Mouse (Mus musculus): ENCODE measurements around the gene Unc5b.

Gene Unc5b

DNA sequence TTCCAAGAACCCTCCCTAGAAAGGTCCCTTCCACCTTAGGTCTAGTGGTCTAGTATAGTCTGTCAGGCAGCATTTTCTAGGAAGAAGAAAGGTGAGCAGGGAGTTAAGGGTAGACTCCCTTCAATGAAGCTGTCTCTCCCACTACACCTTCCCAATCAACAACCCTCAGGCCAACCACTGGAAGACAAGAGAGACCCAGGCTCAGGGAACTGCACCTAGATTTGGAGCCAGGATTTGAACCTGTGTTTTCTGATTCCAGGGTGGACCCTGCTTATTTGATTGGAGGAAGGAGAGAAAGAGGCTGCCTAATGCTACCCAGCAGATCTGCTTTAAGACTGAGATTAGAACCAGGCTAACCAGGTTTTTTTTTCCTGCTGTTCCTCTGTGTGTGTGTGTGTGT, 10.1 kb downstream of the Unc5b start:
- no peak for DNase-seq (ENCODE audit: low spot score)

DNA sequence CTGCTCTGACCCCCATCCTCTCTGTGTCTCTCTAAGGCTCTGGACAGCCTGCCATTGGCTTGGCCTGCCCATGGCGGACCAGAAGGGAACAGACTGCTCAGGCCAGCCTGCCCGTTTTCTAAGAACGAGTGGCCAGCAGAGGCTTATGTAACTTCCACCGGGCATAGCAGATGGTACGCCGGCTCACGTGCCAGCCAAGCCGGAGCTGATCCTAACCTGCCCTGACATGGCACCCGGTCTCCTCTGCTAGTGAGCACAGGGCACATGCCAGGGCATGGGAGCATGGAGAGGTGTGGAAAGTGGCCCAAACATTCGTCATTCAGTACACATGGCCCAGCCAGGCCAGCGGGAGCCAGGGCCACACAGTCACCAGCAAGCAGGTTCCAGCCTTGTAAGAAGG, 10.8 kb downstream of the Unc5b start:
- no peak for DNase-seq (ENCODE audit: low spot score)

DNA sequence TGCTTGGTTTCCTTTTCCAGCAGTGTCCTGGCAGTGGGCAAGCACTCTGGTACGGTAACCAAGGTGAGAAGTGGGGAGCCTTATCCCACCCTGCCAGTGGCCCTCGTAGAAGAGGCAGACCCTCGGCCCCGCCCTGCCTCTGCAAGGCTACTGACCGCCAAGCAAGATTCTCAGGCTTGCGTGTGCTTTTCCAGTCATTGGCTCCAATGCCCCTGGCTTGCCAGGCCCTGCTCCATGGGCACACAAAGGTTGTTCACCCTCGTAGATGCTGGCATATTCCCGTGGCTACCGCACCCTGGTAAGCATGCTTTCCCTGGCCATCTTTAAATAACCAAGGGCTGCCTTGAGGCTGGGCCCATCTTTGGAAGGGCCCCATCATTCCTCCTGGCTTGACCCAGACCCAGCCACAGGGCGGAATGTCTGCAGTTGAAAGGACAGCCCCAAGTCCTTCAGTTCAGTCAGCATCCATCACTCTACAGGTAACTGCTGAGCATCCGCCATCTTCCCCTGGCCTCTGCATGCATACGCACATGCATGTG, 11.7 kb downstream of the Unc5b start:
- no peak for DNase-seq (ENCODE audit: low spot score)

DNA sequence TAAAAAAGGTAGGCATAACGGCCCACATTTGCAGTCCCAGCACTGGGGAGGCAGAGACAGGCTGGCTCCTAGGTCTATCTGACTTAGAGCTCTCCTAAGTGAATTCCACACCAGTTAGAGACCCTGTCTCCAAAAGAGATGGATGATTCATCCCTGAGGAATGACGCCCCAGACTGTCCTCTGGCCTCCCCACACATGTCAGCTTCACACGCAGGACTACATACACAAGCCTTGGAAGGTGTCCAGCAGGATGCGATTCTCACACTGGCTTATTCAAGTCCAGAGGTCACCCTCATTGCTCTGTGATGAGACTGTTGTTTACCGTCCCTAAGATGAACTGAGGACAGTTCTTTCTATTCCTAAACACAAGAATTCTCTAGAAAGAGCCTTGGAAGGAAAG, 12.2 kb downstream of the Unc5b start:
- peak; percentile 74 for DNase-seq (ENCODE audit: low spot score)

DNA sequence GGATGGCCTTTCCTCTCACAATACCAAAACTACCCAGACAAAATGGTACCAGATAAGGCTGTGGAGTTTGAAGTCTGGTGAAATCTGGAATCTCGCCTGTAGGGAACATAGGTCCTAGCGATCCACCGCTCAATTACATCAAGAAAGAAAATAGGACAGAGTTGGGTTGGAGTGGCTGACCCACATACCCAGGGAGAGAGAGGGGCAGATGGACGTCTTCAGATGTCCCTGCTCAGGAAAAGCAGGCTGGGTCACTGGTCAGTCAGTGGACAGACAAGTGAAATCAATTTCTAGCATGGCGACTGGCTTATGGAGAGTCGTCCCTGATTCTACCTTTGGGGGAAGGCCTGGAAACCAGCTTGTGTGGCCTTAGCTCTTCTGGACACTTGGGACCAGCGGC, 12.7 kb downstream of the Unc5b start:
- no peak for DNase-seq (ENCODE audit: low spot score)

DNA sequence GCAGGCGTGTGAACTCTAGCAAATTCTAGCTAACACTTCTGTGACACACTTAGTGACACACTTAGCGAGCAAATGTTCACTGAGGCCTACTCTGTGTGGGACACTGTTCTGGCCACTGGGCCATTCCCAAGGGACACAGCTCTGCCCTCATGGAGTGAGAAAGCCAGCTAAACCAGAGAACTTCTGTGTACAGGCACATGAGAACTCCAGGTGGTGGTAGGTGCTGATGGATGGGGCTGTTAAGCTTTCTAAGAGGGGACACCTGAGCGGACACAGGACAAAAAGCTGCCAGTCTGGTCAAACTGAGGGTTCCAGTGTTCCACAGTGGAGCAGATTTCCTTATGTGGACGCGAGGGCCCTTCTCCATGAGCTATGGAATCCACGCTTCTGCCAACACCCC, 13.5 kb downstream of the Unc5b start:
- no peak for DNase-seq (ENCODE audit: low spot score)

DNA sequence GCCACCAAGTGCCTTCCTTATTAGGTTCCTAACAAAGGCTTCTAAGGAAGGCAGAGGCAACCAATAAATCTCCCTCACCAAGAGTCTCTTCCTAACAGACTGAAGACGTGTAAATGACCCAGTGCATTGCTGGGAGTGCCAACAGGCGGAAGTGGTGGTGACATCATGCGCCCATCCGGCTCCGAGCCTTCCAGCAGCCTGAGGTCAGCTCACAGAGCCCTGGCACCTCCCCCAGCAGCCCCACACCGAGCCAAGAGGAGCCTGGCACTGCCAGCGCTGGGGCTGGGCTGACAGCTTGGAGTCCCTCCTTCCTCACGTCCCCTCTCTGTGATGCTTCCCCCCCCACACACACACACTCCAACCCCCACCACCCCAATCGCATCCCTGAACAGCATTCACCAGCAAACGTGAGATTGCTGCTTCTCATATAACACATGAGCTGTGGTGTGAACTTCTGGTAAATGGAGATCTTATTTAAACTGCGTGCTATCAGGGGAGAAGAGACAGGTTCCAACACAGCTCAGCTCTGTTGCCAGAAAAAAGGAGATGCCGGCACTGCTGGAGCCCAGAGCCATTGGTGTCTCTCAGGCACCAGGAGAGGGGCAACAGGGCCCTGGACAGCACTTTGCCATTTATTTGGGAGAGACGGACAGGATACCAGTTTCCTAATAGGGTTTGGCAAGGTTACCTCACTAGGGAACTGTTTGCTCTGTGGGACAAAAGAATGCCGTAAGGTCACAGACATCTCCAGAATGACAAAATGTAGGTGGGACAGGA, 14.3 kb downstream of the Unc5b start:
- peak; percentile 87 for DNase-seq (ENCODE audit: low spot score)

DNA sequence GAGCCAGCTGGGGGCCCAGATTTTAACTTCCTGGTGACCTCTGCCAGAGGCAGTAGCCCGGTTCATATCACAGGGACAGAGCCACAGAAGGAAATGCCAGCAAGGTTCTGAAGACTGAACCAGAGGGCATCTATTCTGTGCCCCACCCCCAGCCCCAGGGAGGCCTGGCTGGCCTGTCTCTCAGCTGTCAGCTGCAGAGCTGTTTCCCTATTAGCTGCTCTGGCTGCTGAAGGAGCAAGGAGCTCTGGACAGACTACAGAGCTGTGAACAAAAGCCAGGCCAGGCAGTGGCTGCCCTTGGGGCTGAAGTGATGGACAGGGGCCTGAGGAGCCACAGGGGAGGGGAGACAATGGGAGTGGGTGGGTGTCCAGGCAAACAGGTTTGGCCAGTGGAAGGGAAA, 15.5 kb downstream of the Unc5b start:
- peak; percentile 50 for DNase-seq (ENCODE audit: low spot score)

DNA sequence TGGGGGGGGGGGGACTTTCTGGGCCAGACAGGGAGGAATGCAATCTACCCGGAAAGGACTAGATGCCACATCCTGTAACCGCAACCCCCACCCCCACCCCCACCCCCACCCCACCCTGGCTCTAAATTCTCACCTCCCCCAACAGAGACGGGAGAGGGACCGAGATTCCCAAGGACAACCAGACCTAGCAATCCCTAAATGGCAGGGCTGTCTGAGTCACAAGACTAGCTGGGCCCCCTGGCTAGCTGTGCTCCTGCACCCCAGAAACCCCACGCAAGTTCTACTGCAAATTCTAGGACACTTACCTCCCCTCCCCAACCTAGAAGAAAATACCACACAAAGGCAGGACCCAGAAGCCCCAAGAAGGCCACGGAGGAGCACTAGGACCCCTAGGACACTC, 16.3 kb downstream of the Unc5b start:
- no peak for DNase-seq (ENCODE audit: low spot score)

DNA sequence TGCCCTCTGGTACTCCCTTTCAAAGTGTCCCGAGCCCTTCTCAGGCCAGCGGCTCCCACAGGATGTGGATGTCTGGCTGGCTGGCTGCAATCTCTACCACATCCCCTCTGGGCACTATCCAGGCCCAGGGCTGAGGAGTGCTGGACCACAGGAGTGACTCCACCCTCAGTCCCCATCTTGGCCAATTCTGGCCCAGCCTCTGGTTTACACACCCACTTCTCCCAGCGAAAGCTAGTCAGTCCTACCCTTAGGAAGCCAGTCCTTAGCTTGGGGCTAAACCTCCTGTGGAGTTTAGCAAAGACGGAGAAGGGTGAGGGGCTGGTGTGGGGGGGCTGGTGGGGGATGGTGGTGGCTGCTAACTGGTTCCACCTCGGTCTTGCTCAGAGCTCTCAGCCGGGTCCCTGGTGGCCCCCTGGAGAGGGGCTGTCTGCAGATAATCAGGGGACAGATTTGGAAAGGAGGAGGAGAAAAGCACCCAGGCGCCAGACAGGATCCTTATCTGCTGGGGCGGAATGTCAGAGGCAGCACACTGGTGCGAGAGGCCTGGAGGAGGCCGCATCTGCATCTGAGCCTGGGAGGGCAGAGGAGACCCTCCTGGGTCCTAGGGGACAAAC, 16.8 kb downstream of the Unc5b start:
- DNase-seq (ENCODE audit: low spot score) = peak; percentile 51

DNA sequence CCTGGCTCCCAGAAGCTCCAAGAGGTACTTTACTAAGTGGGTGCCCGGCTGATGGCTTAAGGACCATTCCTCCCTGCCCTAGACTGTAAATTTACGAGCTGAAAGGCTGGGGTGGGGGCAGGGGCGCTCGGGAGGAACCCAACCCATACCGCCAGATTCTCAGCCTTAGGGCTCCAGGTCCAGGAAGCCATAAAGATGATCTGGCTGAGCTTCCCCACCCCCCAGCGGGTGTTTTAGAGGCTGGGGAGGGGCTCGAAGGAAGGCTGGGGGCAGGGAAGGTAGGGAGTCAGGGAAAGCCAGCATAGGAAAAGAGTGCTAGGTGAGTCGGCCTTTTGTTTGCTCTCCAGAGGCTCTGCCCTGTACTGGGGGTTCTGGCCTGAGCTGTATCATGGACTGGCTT, 17.8 kb downstream of the Unc5b start:
- no peak for DNase-seq (ENCODE audit: low spot score)

DNA sequence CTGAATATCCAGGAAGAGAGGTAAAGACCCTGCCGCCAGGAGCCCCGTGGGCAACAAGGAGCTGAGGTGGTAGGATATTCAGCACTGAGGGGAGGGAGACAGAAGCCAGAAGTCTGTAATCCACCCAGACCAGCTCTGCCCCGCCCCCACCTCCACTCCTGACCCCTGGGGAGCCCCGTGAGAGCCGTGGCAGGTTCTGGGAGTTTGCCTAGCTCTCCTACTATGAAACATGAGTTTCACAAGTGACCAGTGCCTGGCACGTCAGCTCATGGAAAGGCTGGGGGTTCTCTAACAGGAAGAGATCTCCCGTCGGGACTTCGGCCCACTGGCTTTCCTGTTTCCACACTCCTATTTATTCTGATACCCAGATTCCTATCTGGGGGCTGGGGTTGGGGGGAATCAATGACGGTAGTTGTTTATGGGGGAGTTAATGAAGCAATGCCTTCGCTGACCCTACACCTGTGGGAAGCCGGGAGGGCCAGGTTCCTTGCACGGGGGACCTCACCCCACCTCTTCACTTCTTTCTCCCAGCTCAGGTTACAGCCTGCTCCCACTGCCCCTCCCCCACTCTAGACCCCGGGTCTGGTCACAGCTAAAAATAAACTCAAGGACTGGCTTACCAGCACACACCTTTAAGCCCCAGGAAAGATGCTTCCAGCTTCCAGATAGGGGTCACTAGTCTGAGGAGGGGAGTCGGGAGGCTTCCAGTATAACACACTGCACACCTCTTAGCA, 19.4 kb downstream of the Unc5b start:
- DNase-seq (ENCODE audit: low spot score) = no peak

DNA sequence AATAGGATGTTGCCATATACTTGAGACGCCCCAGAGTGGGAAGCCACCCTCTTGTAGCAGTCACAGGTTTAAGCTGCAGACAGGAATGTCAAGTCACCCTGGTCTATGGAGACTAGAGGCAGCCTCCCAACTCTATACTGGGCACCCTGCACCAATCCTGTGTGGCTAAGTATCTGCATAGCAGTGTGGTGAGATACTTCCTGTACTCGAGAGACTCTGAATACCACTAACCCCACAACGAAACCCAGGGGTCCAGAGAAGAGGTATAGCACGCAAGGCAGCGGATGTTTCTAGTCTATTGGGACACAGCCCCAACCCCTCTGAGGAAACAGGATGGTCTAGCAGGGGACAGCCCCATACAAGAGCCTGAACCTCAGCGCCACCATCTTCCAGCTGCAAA, 22.9 kb downstream of the Unc5b start:
- no peak for DNase-seq (ENCODE audit: low spot score)

DNA sequence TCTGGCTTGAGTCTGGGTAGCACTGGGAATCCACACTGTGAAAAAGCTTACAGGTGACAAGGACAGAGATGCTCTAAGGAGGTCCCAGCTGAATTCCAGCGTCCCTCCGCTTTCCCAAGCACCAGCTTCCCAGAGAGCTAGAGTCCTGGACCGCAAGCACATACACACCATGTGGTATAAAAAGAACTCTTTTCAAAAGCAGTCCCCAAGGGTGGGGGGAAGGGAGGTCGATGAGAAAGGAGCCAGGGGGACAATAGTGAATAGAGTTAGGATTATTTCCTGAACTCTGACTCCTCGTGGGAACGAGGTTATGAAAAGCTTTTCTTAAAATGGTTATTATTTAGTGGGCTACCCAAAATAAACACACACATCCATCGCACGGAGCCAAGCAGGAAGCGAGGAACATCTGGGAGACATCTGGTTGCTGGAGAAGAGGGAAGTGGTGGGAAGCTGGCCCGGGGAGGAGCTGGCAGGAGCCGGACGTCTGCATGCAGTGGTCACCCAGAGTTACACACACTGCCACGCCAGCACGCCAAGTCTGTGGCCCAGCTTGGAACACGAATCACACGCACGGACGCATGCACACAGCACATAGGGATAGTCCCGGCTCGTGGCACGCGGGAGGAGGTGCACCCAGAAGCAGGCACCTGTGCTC, 23.7 kb downstream of the Unc5b start:
- peak; percentile 61 for DNase-seq (ENCODE audit: low spot score)

DNA sequence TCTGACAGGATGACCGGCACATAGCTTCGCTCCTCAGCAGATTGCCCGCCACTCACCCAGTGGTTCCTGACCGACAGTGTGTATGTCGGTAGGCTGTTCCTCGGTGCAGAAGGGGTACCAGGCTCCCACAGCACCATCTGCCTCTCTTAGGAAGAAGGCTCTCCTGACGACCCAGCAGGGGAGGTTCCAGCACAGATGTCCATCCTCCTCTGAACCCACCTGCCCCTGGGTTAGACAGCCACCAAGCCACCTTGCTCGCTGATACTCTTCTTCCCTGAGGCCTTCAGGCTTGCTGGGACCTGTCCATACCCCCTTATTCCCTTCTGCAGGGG, 25.2 kb downstream of the Unc5b start:
- DNase-seq (ENCODE audit: low spot score) = no peak

DNA sequence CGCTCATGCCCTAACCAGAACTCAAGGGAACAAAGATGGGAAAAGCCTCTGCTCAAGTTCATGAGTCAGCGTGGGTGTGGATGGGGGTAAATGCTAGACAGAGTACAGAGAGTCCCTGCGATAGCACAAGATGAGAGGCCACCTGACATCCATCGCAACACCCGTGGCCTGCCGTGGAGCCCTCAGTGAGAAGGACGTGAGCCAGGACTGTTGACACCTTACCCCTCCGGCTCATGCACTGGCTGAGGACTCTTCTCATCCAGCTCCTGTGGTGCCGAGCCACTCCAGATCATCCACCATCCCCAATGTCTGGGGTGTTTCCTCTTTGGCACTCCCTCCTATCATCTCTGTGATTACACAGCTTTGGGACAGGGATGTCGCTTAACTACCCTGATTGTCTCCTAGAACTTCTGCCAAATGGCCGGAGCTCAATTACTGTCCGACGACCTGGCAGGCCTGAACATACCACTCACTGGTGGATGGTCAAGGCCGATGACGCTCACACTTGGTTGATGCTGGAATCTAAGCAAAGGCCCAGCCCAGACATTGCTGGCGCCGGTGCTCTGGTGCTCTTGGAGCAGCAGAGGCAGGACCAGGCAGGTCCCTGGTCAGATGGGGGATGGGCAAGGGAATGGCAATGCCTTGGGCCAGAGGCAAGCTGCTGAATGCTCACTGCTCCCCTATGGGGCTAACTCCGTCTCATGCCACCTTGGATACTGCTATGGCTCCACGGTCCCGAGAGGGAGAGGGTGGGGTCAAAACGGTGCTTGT, 25.8 kb downstream of the Unc5b start:
- DNase-seq (ENCODE audit: low spot score) = no peak

DNA sequence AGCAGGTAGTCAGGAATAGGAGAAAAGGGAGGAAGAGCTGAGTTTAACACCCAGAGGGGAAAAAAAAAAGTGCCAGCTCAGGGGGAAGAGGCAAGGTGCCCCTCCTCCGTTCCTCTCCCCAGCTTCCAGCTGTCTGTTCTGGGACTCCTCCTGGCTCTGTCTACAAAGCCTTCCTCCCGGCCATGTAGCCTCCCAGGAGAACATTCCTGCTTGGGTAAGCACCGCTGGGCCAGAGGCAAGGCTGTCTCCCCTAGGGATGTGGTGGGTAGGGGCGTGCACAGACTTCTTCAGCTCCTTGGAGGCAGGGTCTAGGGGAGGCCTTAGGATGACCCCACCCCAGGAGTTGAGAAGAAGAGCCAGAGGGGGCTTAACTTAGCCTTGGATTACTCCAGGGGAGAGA, 26.5 kb downstream of the Unc5b start:
- DNase-seq (ENCODE audit: low spot score) = no peak

DNA sequence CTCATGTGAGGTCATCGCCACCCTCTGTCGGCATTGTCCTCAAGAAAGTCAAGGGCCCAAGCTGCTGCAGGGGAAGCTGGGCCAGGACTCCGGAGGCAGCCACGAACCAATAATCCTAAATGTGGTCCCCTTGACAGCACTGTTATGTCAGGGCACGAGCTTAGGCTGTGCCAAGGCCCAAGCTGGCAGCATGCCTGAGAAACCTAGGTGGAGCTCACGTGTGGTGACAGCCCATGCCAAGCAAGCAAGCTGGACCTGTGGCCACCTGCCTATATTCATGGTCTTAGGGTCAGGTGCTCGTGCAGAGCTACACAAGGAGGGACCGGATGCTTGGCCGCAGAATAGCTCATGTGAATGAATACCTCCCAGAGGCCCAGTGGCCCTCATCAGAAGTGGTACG, 27.4 kb downstream of the Unc5b start:
- no peak for DNase-seq (ENCODE audit: low spot score)

DNA sequence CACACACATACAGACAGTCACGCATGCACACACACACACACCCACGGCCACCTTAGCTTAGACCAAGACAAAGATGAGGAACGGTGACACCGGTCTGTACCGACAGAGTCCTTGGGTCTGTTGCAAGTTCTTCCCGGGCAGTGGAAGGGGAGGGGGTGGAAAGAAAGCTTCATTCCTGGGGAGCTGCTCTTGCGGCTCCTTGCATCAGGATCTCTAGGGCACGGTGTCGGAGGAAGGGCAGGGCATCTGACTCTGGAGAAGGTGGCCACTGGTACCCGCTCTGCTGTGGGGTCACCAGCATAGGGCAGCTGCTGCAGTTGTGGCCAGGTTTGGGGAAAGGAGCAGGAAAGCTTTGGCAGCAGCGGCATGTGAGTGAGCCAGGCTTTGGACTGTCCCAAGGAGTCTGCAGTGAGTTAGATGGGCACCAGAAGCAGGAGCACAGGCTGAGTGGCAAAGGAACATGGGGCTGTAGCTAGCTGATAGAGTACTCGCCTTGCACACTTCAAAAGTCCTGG, 29.4 kb downstream of the Unc5b start:
- DNase-seq (ENCODE audit: low spot score) = no peak

DNA sequence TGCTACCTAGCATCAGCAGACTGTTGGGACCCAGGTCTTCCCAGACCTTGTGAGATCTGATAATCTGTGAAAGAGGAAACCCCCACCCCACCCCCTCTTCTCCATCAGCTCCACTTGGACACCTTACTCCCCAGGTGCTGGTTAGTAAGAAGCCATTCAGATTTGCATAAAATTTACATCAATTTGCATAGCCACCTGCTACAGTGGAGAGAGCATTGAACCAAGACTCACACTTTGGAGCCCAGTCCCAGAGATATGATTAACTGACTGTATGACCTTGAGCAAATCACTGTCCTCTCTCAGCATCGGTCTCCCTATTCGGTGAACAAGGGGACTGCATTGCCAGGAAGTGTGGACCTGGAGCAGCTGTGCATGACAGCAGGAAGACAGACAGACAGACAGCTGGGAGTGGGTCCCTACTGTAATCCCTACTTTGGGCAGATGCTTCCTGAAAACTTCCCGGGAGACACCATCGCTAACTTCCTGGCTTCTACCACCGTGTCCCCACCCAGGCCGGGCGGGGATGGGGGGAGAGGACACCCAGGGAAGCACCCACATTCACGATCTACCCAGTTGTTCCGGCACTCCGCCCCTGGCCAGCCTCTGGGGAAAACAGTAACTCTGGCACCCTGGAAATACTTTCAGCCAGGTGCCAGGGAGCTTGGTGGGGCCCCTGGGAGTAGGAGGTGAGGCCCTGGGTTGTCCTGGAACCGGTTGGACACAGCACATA, 30.0 kb downstream of the Unc5b start:
- no peak for DNase-seq (ENCODE audit: low spot score)
